Mouse (Mus musculus): Measurements from ENCODE around the gene Tpbgl. TPM values are rescaled to one million over a fixed set of nuclear protein-coding genes. Genes with fewer than 3 reads are reported as not detected.

Gene Tpbgl
- polyA plus RNA-seq, 1 experiment from 2014 or later, result 3.2 TPM

GRCm38 (mm10) chr7:99633966-99634665 is 7.2 kb upstream of the Tpbgl start:
- Histone ChIP-seq H3K9me3 (replicated peaks) (no peaks in the 10 kb centered on the region), H3K9ac (replicated peaks) (no peak overlapping the region), H3K27ac (replicated peaks) (no peak overlapping the region), H3K27me3 (replicated peaks) (peaks cover 9% of the 10 kb centered on the region; the same call in 1 of the 2 replicates), H3K4me1 (no peaks in the 10 kb centered on the region), H3K4me2 (no peak overlapping the region), H3K4me3 (replicated peaks) (no peak overlapping the region), H3K36me3 (no peaks in the 10 kb centered on the region)
- ATAC-seq (ENCODE audit: low FRiP score), result no peak
- WGBS, result 80% methylated on average over 8 of the region's 8 CpGs

- peaks cover 2% of the 10 kb centered on the region; the same call in 1 of the 2 replicates for H3K4me1 ChIP-seq
- H3K36me3 ChIP-seq, result no peaks in the 10 kb centered on the region
- H3K4me3 ChIP-seq (replicated peaks), result no peak overlapping the region
- H3K27ac ChIP-seq (replicated peaks), result no peak overlapping the region
- no peak for ATAC-seq (ENCODE audit: low FRiP score)
- WGBS, result 18% methylated on average over 6 of the region's 6 CpGs
- no peaks in the 10 kb centered on the region for H3K9me3 ChIP-seq (replicated peaks)
- peaks cover 27% of the 10 kb centered on the region for H3K27me3 ChIP-seq (replicated peaks)
- no peak overlapping the region for H3K4me2 ChIP-seq
- H3K9ac ChIP-seq (replicated peaks), result no peak overlapping the region
Observed at GRCm38 (mm10) chr7:99632286-99632685, 5.4 kb upstream of the Tpbgl start.

DNA sequence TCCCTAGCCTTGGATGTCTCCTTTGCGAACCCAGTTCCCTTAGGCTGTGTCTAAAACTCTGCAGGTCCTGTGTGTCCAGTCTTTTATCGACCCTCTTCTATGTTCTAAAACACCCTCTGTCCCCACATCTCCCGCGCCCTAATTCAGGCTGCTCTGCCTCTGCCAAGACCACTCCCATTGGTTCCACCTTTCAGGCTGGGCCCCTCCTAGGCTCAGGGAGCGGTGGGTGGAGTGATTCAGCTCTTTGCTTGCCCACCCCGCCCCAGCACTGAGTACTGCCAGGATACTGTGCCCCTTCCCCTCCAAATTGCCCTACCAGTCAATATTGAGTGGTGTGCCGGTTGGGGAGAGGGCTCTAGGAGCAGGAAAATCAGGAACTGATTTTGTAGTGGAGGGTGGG is 463 bp upstream of the Tpbgl start:
- ATAC-seq (ENCODE audit: low FRiP score), result no peak
- Histone ChIP-seq H3K9me3 (replicated peaks) (no peaks in the 10 kb centered on the region), H3K4me3 (replicated peaks) (peak overlapping the region; percentile 57; the same call in 1 of the 2 replicates), H3K27ac (replicated peaks) (no peak overlapping the region), H3K9ac (replicated peaks) (no peak overlapping the region), H3K4me1 (peaks cover 24% of the 10 kb centered on the region), H3K27me3 (replicated peaks) (peaks cover 67% of the 10 kb centered on the region), H3K4me2 (peak overlapping the region; percentile 91), H3K36me3 (no peaks in the 10 kb centered on the region)
- 8% methylated on average over 7 of the region's 7 CpGs for WGBS

DNA sequence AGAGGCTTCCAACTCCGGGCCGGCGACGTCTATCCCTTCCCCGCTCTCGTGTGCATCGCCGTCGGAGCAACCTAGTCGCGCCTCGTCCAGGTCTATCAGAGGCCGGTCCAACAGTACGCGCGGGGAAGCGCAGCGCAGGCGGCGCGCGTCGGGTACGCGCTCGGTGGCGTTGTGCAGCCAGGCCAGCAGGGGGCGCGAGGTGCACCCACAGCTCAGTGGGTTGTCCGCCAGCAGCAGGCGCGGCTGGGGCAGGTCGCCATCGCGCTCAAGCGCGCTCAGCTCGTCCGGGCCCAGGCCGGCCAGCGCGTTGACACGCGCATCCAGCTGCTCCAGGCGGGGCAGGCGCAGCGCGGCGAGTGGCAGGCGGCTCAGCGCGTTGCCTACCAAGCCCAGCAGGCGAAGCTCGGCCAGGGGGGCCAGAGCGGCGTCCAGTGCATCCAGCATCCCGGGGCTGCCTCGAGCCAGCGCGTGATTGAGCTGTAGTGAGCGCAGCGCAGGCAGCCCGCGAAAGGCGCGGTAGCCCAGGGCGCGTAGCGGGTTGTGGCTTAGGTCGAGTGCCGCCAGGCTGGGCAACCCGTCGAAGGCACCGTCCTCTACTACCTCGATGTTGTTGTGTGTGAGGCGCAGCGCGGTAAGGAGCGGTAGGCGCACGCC is 1.1 kb downstream of the Tpbgl start:
- Histone ChIP-seq H3K36me3 (no peaks in the 10 kb centered on the region), H3K4me1 (peaks cover 24% of the 10 kb centered on the region), H3K4me3 (replicated peaks) (peak overlapping the region; percentile 57), H3K9ac (replicated peaks) (peak overlapping the region; percentile 60), H3K4me2 (peak overlapping the region; percentile 91), H3K27me3 (replicated peaks) (peaks cover 63% of the 10 kb centered on the region), H3K9me3 (replicated peaks) (no peaks in the 10 kb centered on the region), H3K27ac (replicated peaks) (peak overlapping the region; percentile 61; the same call in 1 of the 2 replicates)
- under 1% methylated on average over 79 of the region's 81 CpGs for WGBS
- ATAC-seq (ENCODE audit: low FRiP score), result peak; percentile 92

DNA sequence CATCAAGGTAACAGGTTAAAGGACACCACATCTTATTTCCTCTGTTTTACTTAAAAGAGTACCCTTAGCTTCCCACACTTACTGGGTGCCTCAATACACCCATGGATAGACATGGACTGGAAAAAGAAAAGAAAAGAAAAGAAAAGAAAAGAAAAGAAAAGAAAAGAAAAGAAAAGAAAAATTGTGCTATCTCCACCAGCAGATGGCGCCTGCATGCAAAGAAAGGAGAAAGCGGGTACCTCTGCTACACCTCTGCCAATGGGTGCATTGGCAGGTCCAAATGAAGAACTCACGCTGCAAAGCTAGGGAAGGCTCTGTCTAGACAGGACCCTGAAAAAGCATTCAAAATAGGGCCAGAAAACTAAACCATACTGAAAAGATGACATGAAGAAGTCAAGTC is 8.0 kb downstream of the Tpbgl start:
- Histone ChIP-seq H3K9ac (replicated peaks) (no peak overlapping the region), H3K4me1 (no peaks in the 10 kb centered on the region), H3K27ac (replicated peaks) (no peak overlapping the region), H3K27me3 (replicated peaks) (peaks cover 16% of the 10 kb centered on the region), H3K9me3 (replicated peaks) (no peaks in the 10 kb centered on the region), H3K36me3 (no peaks in the 10 kb centered on the region), H3K4me3 (replicated peaks) (no peak overlapping the region), H3K4me2 (no peak overlapping the region)
- WGBS, result 7% methylated on average over 3 of the region's 3 CpGs
- no peak for ATAC-seq (ENCODE audit: low FRiP score)

GRCm38 (mm10) chr7:99618264-99618663 is 8.6 kb downstream of the Tpbgl start:
- 77% methylated on average over 2 of the region's 2 CpGs for WGBS

DNA sequence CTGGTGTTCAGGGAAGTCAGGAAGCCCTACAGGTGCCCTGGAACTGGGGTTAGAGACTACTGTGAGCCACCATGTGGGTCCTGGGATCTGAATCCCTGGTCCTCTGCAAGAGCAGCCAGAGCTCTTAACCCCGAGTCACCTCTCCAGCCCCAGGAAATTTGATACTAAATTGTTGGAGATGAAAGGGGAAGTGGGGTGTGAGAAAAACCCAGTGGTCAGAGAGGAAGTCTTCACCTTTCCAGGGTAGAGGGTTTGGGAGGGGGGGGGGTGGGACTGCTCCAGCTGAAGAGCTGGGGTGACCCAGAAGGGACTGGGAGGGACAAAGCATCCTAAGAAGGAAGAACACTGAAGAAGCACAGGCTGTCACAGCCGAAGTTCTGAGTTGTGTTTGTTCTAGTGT is 19.3 kb downstream of the Tpbgl start:
- Histone ChIP-seq H3K9me3 (replicated peaks) (no peaks in the 10 kb centered on the region), H3K4me3 (replicated peaks) (no peak overlapping the region), H3K4me1 (no peaks in the 10 kb centered on the region), H3K4me2 (no peak overlapping the region), H3K27me3 (replicated peaks) (no peaks in the 10 kb centered on the region), H3K36me3 (peaks cover 29% of the 10 kb centered on the region), H3K27ac (replicated peaks) (no peak overlapping the region), H3K9ac (replicated peaks) (no peak overlapping the region)
- WGBS, result 69% methylated on average over 2 of the region's 2 CpGs
- no peak for ATAC-seq (ENCODE audit: low FRiP score)

More at GRCm38 (mm10) chr7:99618264-99618663, 8.6 kb downstream of the Tpbgl start:
- no peak for ATAC-seq (ENCODE audit: low FRiP score)
- H3K4me1 ChIP-seq, result no peaks in the 10 kb centered on the region
- no peak overlapping the region for H3K27ac ChIP-seq (replicated peaks)
- H3K36me3 ChIP-seq, result no peaks in the 10 kb centered on the region
- H3K27me3 ChIP-seq (replicated peaks), result peaks cover 13% of the 10 kb centered on the region; the same call in 1 of the 2 replicates
- H3K9me3 ChIP-seq (replicated peaks), result no peaks in the 10 kb centered on the region
- H3K4me3 ChIP-seq (replicated peaks), result no peak overlapping the region
- no peak overlapping the region for H3K4me2 ChIP-seq
- no peak overlapping the region for H3K9ac ChIP-seq (replicated peaks)

- H3K27ac ChIP-seq (replicated peaks), result no peak overlapping the region
- H3K36me3 ChIP-seq, result peaks cover 37% of the 10 kb centered on the region
- H3K9me3 ChIP-seq (replicated peaks), result no peaks in the 10 kb centered on the region
- H3K27me3 ChIP-seq (replicated peaks), result no peaks in the 10 kb centered on the region
- H3K9ac ChIP-seq (replicated peaks), result no peak overlapping the region
- no peak overlapping the region for H3K4me2 ChIP-seq
- no peak overlapping the region for H3K4me3 ChIP-seq (replicated peaks)
- WGBS, result 67% methylated on average over 3 of the region's 3 CpGs
- no peaks in the 10 kb centered on the region for H3K4me1 ChIP-seq
- no peak for ATAC-seq (ENCODE audit: low FRiP score)
Observed at GRCm38 (mm10) chr7:99606766-99607165, 20.1 kb downstream of the Tpbgl start.

GRCm38 (mm10) chr7:99606303-99606702 is 20.6 kb downstream of the Tpbgl start:
- ATAC-seq (ENCODE audit: low FRiP score), result no peak
- Histone ChIP-seq H3K9ac (replicated peaks) (no peak overlapping the region), H3K4me1 (no peaks in the 10 kb centered on the region), H3K4me3 (replicated peaks) (no peak overlapping the region), H3K27ac (replicated peaks) (no peak overlapping the region), H3K27me3 (replicated peaks) (no peaks in the 10 kb centered on the region), H3K9me3 (replicated peaks) (no peaks in the 10 kb centered on the region), H3K4me2 (no peak overlapping the region), H3K36me3 (peaks cover 42% of the 10 kb centered on the region)
- 85% methylated on average over 11 of the region's 11 CpGs for WGBS

GRCm38 (mm10) chr7:99605058-99605457 is 21.8 kb downstream of the Tpbgl start:
- no peaks in the 10 kb centered on the region for H3K27me3 ChIP-seq (replicated peaks)
- no peaks in the 10 kb centered on the region for H3K9me3 ChIP-seq (replicated peaks)
- WGBS, result 94% methylated on average over 2 of the region's 2 CpGs
- no peak overlapping the region for H3K4me2 ChIP-seq
- ATAC-seq (ENCODE audit: low FRiP score), result no peak
- no peak overlapping the region for H3K27ac ChIP-seq (replicated peaks)
- H3K9ac ChIP-seq (replicated peaks), result no peak overlapping the region
- H3K4me3 ChIP-seq (replicated peaks), result no peak overlapping the region
- no peaks in the 10 kb centered on the region for H3K4me1 ChIP-seq
- peaks cover 55% of the 10 kb centered on the region for H3K36me3 ChIP-seq

DNA sequence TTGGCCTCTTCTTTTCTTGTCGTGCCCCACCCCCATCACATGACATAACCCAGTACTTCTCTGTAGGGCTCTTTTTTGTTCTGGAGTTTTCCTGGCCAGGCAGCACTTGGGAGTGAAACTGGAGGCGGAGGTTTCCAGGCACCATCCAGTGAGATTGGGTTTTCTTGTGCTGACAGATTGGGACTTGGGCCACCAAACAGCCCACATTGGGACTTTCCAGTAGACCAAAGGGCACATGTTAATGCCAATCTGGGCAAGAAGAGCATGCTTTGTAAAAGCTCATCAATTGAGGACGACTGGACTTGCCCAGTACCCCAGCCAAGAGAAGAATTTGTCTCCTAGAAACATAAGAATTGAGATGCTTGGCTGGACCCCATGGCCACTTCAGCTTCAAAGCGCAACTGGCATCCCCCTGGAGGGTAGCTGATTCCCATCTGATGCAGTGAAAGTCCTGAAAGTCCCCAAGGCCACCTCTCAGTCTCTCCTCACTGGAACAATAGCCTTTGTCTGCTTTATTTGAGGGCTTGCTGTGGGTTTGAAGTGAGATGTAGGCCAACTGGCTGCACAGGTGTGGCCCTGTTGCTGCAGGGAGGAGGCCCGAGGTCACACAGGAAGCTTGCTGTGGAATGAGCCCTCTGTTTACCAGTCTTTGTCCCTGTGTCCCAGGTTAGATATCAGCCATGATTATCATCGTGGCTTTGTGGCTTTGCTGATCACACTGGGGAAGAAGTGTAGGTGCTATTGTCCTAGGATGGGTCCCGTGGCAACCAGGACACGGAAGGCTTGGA is 22.8 kb downstream of the Tpbgl start:
- Histone ChIP-seq H3K4me1 (no peaks in the 10 kb centered on the region), H3K4me3 (replicated peaks) (no peak overlapping the region), H3K9ac (replicated peaks) (no peak overlapping the region), H3K9me3 (replicated peaks) (no peaks in the 10 kb centered on the region), H3K36me3 (peaks cover 63% of the 10 kb centered on the region), H3K27ac (replicated peaks) (no peak overlapping the region), H3K27me3 (replicated peaks) (no peaks in the 10 kb centered on the region), H3K4me2 (no peak overlapping the region)
- WGBS, result 87% methylated on average over 8 of the region's 8 CpGs
- ATAC-seq (ENCODE audit: low FRiP score), result no peak
